Mouse (Mus musculus): ENCODE measurements around the gene Rps6ka2.

- no peak for TF ChIP-seq CTCF (IDR thresholded peaks at IDR 0.05; ENCODE audit: low read depth)
- no peak for TF ChIP-seq EP300 (optimal IDR thresholded peaks at IDR 0.05)
Observed at GRCm38 (mm10) chr17:7145373-7146058, 24.4 kb upstream of the Rps6ka2 start.
